Mouse (Mus musculus) MEL (cell line): Measurements from ENCODE around the gene Hectd4.

Experiments used
- CTCF ChIP-seq, 3 experiments: IDR thresholded peaks in 2 of 3; conservative IDR thresholded peaks in 1 of 3; 2 replicates each; pipeline ENCODE4 v1.5.1; 2011 to 2012; ENCODE audit warnings: low read length in 3 of 3, low read depth in 2 of 3, mild to moderate bottlenecking in 2 of 3, improper control_type of control experiment in 1 of 3, inconsistent platforms in 1 of 3, mixed read lengths in 1 of 3, moderate library complexity in 1 of 3; ENCODE audit not compliant: control insufficient read depth in 1 of 3, insufficient read depth in 1 of 3, poor library complexity in 1 of 3, severe bottlenecking in 1 of 3
- EP300 ChIP-seq, 2 experiments: IDR thresholded peaks; 2 replicates each; pipeline ENCODE4 v1.6.1; 2011; ENCODE audit warnings: improper control_type of control experiment in 2 of 2, low read length in 2 of 2, low read depth in 1 of 2, mild to moderate bottlenecking in 1 of 2
- GABPA ChIP-seq: IDR thresholded peaks from 2 replicates; pipeline ENCODE4 v1.6.1; 2012; ENCODE audit warnings: low read depth, mild to moderate bottlenecking, inconsistent platforms, low read length, improper control_type of control experiment, moderate library complexity
- GATA1 ChIP-seq: IDR thresholded peaks from 2 replicates; pipeline ENCODE4 v1.6.1; 2011; ENCODE audit warnings: low read depth, low read length, improper control_type of control experiment
- JUND ChIP-seq: IDR thresholded peaks from 2 replicates; pipeline ENCODE4 v1.6.1; 2011; ENCODE audit warnings: low read depth, mild to moderate bottlenecking, improper control_type of control experiment, low read length
- MAX ChIP-seq: IDR thresholded peaks from 2 replicates; pipeline ENCODE4 v1.6.1; 2011; ENCODE audit warnings: low read length, improper control_type of control experiment
- POLR2AphosphoS2 ChIP-seq: IDR thresholded peaks from 2 replicates; pipeline ENCODE4 v1.6.1; 2011; ENCODE audit warnings: low read length, improper control_type of control experiment
- RAD21 ChIP-seq: IDR thresholded peaks from 2 replicates; pipeline ENCODE4 v1.6.1; 2011; ENCODE audit warnings: mild to moderate bottlenecking, low read depth, low read length, improper control_type of control experiment
- SMC3 ChIP-seq: IDR thresholded peaks from 2 replicates; pipeline ENCODE4 v1.6.1; 2011; ENCODE audit warnings: low read depth, low read length, improper control_type of control experiment
- UBTF ChIP-seq: IDR thresholded peaks from 2 replicates; pipeline ENCODE4 v1.6.1; 2012; ENCODE audit warnings: low read depth, mild to moderate bottlenecking, inconsistent platforms, low read length, improper control_type of control experiment, moderate library complexity, borderline replicate concordance; ENCODE audit not compliant: insufficient read depth
- ZC3H11A ChIP-seq: IDR thresholded peaks from 2 replicates; pipeline ENCODE4 v1.6.1; 2012; ENCODE audit warnings: low read depth, mild to moderate bottlenecking, inconsistent platforms, low read length, improper control_type of control experiment

DNA sequence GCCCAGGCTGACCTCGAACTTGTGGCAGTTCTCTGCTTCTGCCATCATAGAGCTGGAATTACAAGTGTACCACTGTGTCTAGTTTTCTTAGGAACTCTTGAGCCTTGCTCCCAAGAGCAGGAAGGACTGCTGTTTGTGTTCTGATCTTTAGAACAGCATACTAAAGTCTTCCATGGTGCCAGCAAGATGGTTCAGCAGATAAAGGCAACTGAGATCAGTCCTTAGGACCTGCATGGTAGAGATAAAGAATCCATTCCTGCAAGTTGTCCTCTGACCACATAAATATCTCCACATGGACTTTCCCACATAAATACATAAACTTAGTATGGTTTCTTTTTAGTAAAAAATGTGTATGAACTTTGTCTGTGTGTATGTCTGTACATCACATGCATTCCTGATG is 22.7 kb downstream of the Hectd4 start:
- TF ChIP-seq JUND = no peak; the same call in 1 of the 2 replicates
- TF ChIP-seq RAD21 = no peak
- no peak for TF ChIP-seq MAX
- TF ChIP-seq SMC3 = no peak
- no peak for TF ChIP-seq ZC3H11A
- TF ChIP-seq CTCF (IDR thresholded peaks at IDR 0.05 in 2 of 3, conservative IDR thresholded peaks at IDR 0.05 in 1 of 3; ENCODE audit: control insufficient read depth in 1 of 3, insufficient read depth in 1 of 3, low read depth in 2 of 3, low read length in 3 of 3, poor library complexity in 1 of 3, severe bottlenecking in 1 of 3) = no peak
- no peak for TF ChIP-seq UBTF
- no peak for TF ChIP-seq POLR2AphosphoS2
- TF ChIP-seq EP300 (IDR thresholded peaks at IDR 0.05; ENCODE audit: low read depth in 1 of 2, low read length in 2 of 2) = peak; percentile 91 to 92
- no peak for TF ChIP-seq GABPA
- peak; percentile 94 for TF ChIP-seq GATA1
